Mouse (Mus musculus): ENCODE data around the gene Psmc6.
A peak's percentile ranks its signal among the peaks of the same experiment; 100 is the strongest.

The Psmc6 gene

GRCm38 (mm10) chr14:45329589-45330181 is at the start of gene Psmc6:
Gene Psmc6, plus strand, starts transcription at chr14:45329788.
- peak; percentile 89 to 92 for DNase-seq (ENCODE audit: low spot score in 2 of 2)

GRCm38 (mm10) chr14:45282066-45282465 is 47.5 kb upstream of the Psmc6 start:
- DNase-seq (ENCODE audit: low spot score in 2 of 2) = no peak

GRCm38 (mm10) chr14:45291608-45292007 is 38.0 kb upstream of the Psmc6 start:
- no peak for DNase-seq (ENCODE audit: low spot score in 2 of 2)

- DNase-seq (ENCODE audit: low spot score in 2 of 2) = no peak
Measured at GRCm38 (mm10) chr14:45303939-45304338, 25.6 kb upstream of the Psmc6 start.

- no peak for DNase-seq (ENCODE audit: low spot score in 2 of 2)
Measured at GRCm38 (mm10) chr14:45304389-45304788, 25.2 kb upstream of the Psmc6 start.

- DNase-seq (ENCODE audit: low spot score in 2 of 2) = no peak
Measured at GRCm38 (mm10) chr14:45305852-45306251, 23.7 kb upstream of the Psmc6 start.

GRCm38 (mm10) chr14:45307630-45308328 is 21.8 kb upstream of the Psmc6 start:
- DNase-seq (ENCODE audit: low spot score in 2 of 2) = no peak

GRCm38 (mm10) chr14:45309646-45310045 is 19.9 kb upstream of the Psmc6 start:
- DNase-seq (ENCODE audit: low spot score in 2 of 2) = no peak

- DNase-seq (ENCODE audit: low spot score in 2 of 2) = no peak
Measured at GRCm38 (mm10) chr14:45310101-45310500, 19.5 kb upstream of the Psmc6 start.

GRCm38 (mm10) chr14:45316927-45317326 is 12.7 kb upstream of the Psmc6 start:
- DNase-seq (ENCODE audit: low spot score in 2 of 2) = no peak

GRCm38 (mm10) chr14:45317921-45318411 is 11.6 kb upstream of the Psmc6 start:
- DNase-seq (ENCODE audit: low spot score in 2 of 2) = no peak

- peak; percentile 86 for DNase-seq (ENCODE audit: low spot score in 2 of 2)
Measured at GRCm38 (mm10) chr14:45318426-45319236, 11.0 kb upstream of the Psmc6 start, which contains the start of gene Ero1l. Gene Ero1l, minus strand, starts transcription at chr14:45318771.

- no peak for DNase-seq (ENCODE audit: low spot score in 2 of 2)
Measured at GRCm38 (mm10) chr14:45319237-45319610, 10.4 kb upstream of the Psmc6 start.

- DNase-seq (ENCODE audit: low spot score in 2 of 2) = no peak
Measured at GRCm38 (mm10) chr14:45320111-45320510, 9.5 kb upstream of the Psmc6 start.

- no peak for DNase-seq (ENCODE audit: low spot score in 2 of 2)
Measured at GRCm38 (mm10) chr14:45321067-45321466, 8.5 kb upstream of the Psmc6 start.

- DNase-seq (ENCODE audit: low spot score in 2 of 2) = no peak
Measured at GRCm38 (mm10) chr14:45321622-45322021, 8.0 kb upstream of the Psmc6 start.

GRCm38 (mm10) chr14:45322450-45322849 is 7.1 kb upstream of the Psmc6 start:
- no peak for DNase-seq (ENCODE audit: low spot score in 2 of 2)

GRCm38 (mm10) chr14:45323320-45323719 is 6.3 kb upstream of the Psmc6 start:
- DNase-seq (ENCODE audit: low spot score in 2 of 2) = no peak

- DNase-seq (ENCODE audit: low spot score in 2 of 2) = no peak
Measured at GRCm38 (mm10) chr14:45325471-45325870, 4.1 kb upstream of the Psmc6 start.

- no peak for DNase-seq (ENCODE audit: low spot score in 2 of 2)
Measured at GRCm38 (mm10) chr14:45328072-45328713, 1.4 kb upstream of the Psmc6 start.

GRCm38 (mm10) chr14:45329018-45329588 is 485 bp upstream of the Psmc6 start:
- DNase-seq (ENCODE audit: low spot score in 2 of 2) = no peak

Data from spleen, postnatal 10 days (tissue).